Mouse (Mus musculus): ENCODE measurements around the gene Nol10. TPM values are rescaled to one million over a fixed set of nuclear protein-coding genes. Genes with fewer than 3 reads are reported as not detected.

The Nol10 gene
- total RNA-seq, 1 experiment from 2014 or later: 23.1 TPM

Other genes with a start within 250 kb of the Nol10 start
- not detected in 2 replicates for gene Kcnf1, start 171.6 kb upstream of the Nol10 start, total RNA-seq (2017)
- 278 and 284 TPM in 2 replicates for gene Pdia6, start 81.9 kb upstream of the Nol10 start, total RNA-seq (2017)
- gene Atp6v1c2, start 19.1 kb upstream of the Nol10 start, total RNA-seq (2017): not detected in 2 replicates
- gene Odc1, start 196.3 kb downstream of the Nol10 start, total RNA-seq (2017): 383 and 403 TPM in 2 replicates